Mouse (Mus musculus) erythroblast, embryonic 14.5 days (primary cell): ENCODE results near the gene Slc22a14. TPM values are rescaled to one million over a fixed set of nuclear protein-coding genes. Genes with fewer than 3 reads are reported as not detected.
"Not testable (repeated sequence)": the region's sequence is repeated elsewhere in the genome, so short reads cannot be mapped to it uniquely, and the experiment has no call there.

Source experiments
- H3K27me3 ChIP-seq: 2 replicates; pipeline ENCODE4 v1.6.1; 2012; ENCODE audit warnings: inconsistent platforms; ENCODE audit not compliant: control insufficient read depth
- H3K36me3 ChIP-seq: 2 replicates; pipeline ENCODE4 v1.6.1; 2012; ENCODE audit warnings: mild to moderate bottlenecking, inconsistent platforms; ENCODE audit not compliant: control insufficient read depth
- H3K4me1 ChIP-seq: 2 replicates; pipeline ENCODE4 v1.6.1; 2012; ENCODE audit warnings: inconsistent platforms; ENCODE audit not compliant: control insufficient read depth
- H3K4me3 ChIP-seq: replicated peaks from 2 replicates; pipeline ENCODE3; 2012; ENCODE audit warnings: moderate library complexity, mild to moderate bottlenecking, inconsistent platforms
- H3K9me3 ChIP-seq: 2 replicates; pipeline ENCODE4 v1.6.1; 2012; ENCODE audit warnings: low read length, inconsistent platforms, mixed read lengths; ENCODE audit not compliant: control insufficient read depth
- GATA1 ChIP-seq: IDR thresholded peaks from 2 replicates; pipeline ENCODE4 v1.6.1; 2012; ENCODE audit warnings: low read length, inconsistent platforms, mixed read lengths
- TAL1 ChIP-seq: IDR thresholded peaks from 3 replicates; pipeline ENCODE4 v1.6.1; 2012; ENCODE audit warnings: low read length, inconsistent platforms, mixed read lengths
- polyA plus RNA-seq: library from polyadenylated mRNA; stranded (reverse); fragments of >175 nt; gene quantifications from 2 replicates; pipeline ENCODE4 v1.2.3, GENCODE M21; 2012

The Slc22a14 gene
- polyA plus RNA-seq, 1 experiment, result not detected

GRCm38 (mm10) chr9:119394808-119395207, 29.5 kb upstream of the Slc22a14 start:
- H3K9me3 ChIP-seq, result no peaks in the 10 kb centered on the region
- H3K36me3 ChIP-seq, result peaks cover 2% of the 10 kb centered on the region; the same call in 1 of the 2 replicates
- TF ChIP-seq TAL1 (no peak), GATA1 (no peak)
- no peaks in the 10 kb centered on the region for H3K4me1 ChIP-seq
- no peak overlapping the region for H3K4me3 ChIP-seq
- no peaks in the 10 kb centered on the region for H3K27me3 ChIP-seq

GRCm38 (mm10) chr9:119390214-119390613, 24.9 kb upstream of the Slc22a14 start:
- TF ChIP-seq GATA1, result no peak
- TF ChIP-seq TAL1, result no peak
- Histone ChIP-seq H3K4me3 (no peak overlapping the region), H3K4me1 (no peaks in the 10 kb centered on the region), H3K9me3 (no peaks in the 10 kb centered on the region), H3K36me3 (peaks cover 2% of the 10 kb centered on the region; the same call in 1 of the 2 replicates), H3K27me3 (no peaks in the 10 kb centered on the region)

GRCm38 (mm10) chr9:119388956-119389355, 23.6 kb upstream of the Slc22a14 start:
- no peak for TF ChIP-seq GATA1
- TF ChIP-seq TAL1, result no peak
- no peaks in the 10 kb centered on the region for H3K4me1 ChIP-seq
- H3K4me3 ChIP-seq, result no peak overlapping the region
- H3K9me3 ChIP-seq, result no peaks in the 10 kb centered on the region
- H3K36me3 ChIP-seq, result peaks cover 4% of the 10 kb centered on the region; the same call in 1 of the 2 replicates
- no peaks in the 10 kb centered on the region for H3K27me3 ChIP-seq

GRCm38 (mm10) chr9:119382603-119383002, 17.2 kb upstream of the Slc22a14 start:
- peaks cover 2% of the 10 kb centered on the region; the same call in 1 of the 2 replicates for H3K36me3 ChIP-seq
- H3K4me3 ChIP-seq, result no peak overlapping the region
- no peaks in the 10 kb centered on the region for H3K27me3 ChIP-seq
- no peaks in the 10 kb centered on the region for H3K9me3 ChIP-seq
- H3K4me1 ChIP-seq, result no peaks in the 10 kb centered on the region
- no peak for TF ChIP-seq TAL1

GRCm38 (mm10) chr9:119378231-119378630, 12.9 kb upstream of the Slc22a14 start:
- no peaks in the 10 kb centered on the region; the same call in 1 of the 2 replicates for H3K36me3 ChIP-seq
- TF ChIP-seq GATA1 (no peak), TAL1 (no peak)
- H3K27me3 ChIP-seq, result no peaks in the 10 kb centered on the region

GRCm38 (mm10) chr9:119375556-119375955, 10.2 kb upstream of the Slc22a14 start:
- Histone ChIP-seq H3K27me3 (no peaks in the 10 kb centered on the region), H3K9me3 (no peaks in the 10 kb centered on the region), H3K4me1 (no peaks in the 10 kb centered on the region), H3K36me3 (peaks cover 3% of the 10 kb centered on the region), H3K4me3 (no peak overlapping the region)
- TF ChIP-seq TAL1 (no peak), GATA1 (no peak)

More at GRCm38 (mm10) chr9:119378231-119378630, 12.9 kb upstream of the Slc22a14 start:
- Histone ChIP-seq H3K4me1 (no peaks in the 10 kb centered on the region), H3K4me3 (no peak overlapping the region), H3K9me3 (no peaks in the 10 kb centered on the region)

- Histone ChIP-seq H3K4me1 (no peaks in the 10 kb centered on the region), H3K36me3 (peaks cover 3% of the 10 kb centered on the region), H3K9me3 (no peaks in the 10 kb centered on the region), H3K4me3 (no peak overlapping the region), H3K27me3 (no peaks in the 10 kb centered on the region)
- TF ChIP-seq TAL1 (no peak), GATA1 (no peak)
Measured at GRCm38 (mm10) chr9:119375008-119375407, 9.7 kb upstream of the Slc22a14 start.

GRCm38 (mm10) chr9:119371251-119371650, 5.9 kb upstream of the Slc22a14 start:
- no peak overlapping the region for H3K4me3 ChIP-seq
- peaks cover 13% of the 10 kb centered on the region for H3K36me3 ChIP-seq
- no peaks in the 10 kb centered on the region for H3K4me1 ChIP-seq
- TF ChIP-seq GATA1, result no peak
- TF ChIP-seq TAL1, result no peak
- H3K27me3 ChIP-seq, result no peaks in the 10 kb centered on the region
- no peaks in the 10 kb centered on the region for H3K9me3 ChIP-seq

- H3K4me3 ChIP-seq, H3K27me3 ChIP-seq, H3K4me1 ChIP-seq, H3K9me3 ChIP-seq: not testable (repeated sequence)
- peaks cover 13% of the 10 kb centered on the region for H3K36me3 ChIP-seq
Measured at GRCm38 (mm10) chr9:119370770-119371169, 5.4 kb upstream of the Slc22a14 start.

GRCm38 (mm10) chr9:119368367-119368766, 3.0 kb upstream of the Slc22a14 start:
- H3K36me3 ChIP-seq, result peaks cover 13% of the 10 kb centered on the region
- no peak overlapping the region for H3K4me3 ChIP-seq
- H3K9me3 ChIP-seq, result no peaks in the 10 kb centered on the region
- H3K4me1 ChIP-seq, result no peaks in the 10 kb centered on the region
- no peak for TF ChIP-seq GATA1
- no peak for TF ChIP-seq TAL1
- H3K27me3 ChIP-seq, result no peaks in the 10 kb centered on the region
